Mouse (Mus musculus): ENCODE measurements around the gene Tstd1.

The Tstd1 gene

DNA sequence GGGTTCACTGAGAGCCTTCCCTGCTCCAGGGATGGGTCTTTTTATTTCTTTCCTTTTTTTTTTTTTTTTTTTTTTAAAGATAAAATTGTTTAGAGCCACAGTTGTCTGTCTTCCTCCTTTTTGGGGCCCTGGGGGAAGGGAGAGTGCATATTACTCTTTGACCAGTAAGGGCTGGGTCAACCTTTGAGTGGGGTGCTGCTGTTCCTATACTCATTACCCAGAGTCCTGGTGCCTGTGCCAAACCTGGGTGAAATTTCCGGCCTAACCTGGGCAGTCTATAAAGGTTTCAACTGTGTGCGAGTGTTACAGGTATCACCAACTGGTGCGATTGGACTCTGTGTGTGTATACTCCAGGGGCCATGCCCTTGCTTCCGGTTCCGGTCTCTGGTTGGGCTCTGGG, at the start of gene Tstd1:
Gene Tstd1 (plus strand): TSS at position 213 of the 400 bp plus-strand sequence.
- DNase-seq, result peak; percentile 86

DNA sequence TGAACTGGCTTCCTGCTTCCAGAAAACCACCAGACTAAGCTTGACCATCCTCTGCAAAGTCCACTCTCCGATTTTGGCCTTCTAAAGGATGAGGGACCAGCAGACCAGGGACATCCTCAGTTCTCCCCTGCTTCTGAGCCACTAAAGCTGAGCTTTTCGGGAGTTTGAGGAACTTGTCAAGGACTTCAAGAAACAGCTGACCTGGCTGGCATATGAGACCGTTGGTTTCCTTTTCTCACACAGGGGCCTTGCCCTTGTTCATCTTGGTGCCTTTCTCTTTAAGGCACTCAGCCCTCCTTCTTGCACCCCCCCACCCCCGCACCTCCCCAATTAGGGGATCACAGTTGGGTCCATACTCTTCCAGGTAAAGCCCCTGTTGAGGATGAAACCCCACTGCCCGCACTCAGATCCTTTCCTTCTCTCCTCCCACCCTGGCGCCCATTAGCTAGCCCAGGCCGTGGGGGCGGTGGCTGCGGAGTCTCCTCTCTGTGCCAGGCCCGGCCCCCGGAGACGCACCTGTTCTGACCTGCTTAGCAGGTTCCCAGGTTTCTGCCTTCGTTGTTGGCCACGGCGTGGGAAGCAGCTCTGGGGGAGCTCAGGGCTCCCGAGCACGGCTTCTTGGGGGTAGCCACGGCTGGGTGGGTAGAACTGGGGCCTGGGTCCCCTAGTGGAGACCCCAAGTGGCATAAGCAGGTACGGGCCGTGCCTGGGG, 48.7 kb upstream of the Tstd1 start, which contains the start of gene Nectin4:
Gene Nectin4 (plus strand): TSS at position 255 of the 712 bp plus-strand sequence.
- DNase-seq, result peak; percentile 44

- no peak for DNase-seq
These were observed 45.8 kb upstream of the Tstd1 start for GRCm38 (mm10) chr1:171372880-171373279.

DNA sequence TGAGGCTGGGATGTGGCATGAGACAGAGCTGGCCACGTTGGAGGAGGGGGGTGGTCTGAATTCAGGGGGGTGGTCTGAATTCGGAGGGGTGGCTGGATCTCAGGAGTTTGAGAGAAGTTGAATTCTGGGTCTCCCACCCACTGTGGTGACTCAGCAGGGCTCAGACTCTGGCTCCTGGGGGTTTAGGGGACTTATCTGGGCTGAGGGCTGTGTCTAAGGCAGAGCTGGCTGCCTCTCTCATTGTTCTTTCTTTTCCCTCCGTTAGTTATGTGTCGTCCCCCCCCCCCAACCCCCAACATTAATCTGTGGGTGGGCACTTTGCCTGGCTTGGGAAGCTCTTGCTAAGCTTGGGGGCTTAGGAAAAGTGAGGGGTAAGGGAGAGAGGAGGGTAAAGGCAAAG, 44.7 kb upstream of the Tstd1 start:
- no peak for DNase-seq

DNA sequence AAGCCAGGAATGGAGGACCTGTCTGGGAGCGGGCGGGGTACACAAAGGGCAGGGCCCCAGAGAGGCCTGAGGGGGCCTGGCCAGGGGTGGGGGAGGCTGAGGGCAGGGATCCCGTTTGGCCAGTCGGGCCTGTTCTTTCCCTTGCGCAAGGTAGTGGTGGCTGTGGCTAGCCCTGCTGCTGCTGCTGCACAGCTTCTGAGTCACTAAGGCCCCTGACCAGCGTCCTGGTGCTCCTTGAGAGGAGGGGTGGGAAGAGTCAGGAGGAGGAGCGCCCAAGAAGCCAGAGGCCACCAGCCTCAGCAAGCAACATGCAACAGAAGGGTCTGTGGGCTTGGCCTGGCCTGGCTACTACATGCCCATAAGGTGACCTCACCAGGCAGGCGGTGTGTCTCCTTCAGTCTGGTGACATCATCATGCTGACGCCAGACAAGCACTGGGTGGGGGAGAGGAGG, 43.0 kb upstream of the Tstd1 start:
- DNase-seq, result no peak

DNA sequence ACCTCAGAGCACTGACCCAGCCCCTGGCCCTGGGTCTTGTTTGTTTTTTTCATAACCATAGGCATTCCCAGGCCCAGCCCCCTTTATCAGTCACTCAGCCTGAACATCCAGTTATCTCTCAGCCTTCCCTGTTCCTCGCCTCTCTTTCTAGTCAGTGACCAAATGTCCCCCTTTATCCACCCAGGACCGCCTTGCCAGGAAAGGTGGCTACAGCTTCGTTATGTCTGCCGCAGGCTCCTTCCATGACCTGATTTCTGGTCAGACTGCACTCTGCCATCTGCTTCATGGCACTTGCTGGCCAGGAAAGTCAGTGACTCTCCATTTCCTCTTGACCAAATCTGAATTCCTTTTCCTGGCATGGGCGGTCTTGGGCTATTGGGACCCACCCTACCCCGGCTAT, 40.4 kb upstream of the Tstd1 start:
- no peak for DNase-seq

GRCm38 (mm10) chr1:171379935-171380599, 38.6 kb upstream of the Tstd1 start:
- peak; percentile 66 for DNase-seq

DNA sequence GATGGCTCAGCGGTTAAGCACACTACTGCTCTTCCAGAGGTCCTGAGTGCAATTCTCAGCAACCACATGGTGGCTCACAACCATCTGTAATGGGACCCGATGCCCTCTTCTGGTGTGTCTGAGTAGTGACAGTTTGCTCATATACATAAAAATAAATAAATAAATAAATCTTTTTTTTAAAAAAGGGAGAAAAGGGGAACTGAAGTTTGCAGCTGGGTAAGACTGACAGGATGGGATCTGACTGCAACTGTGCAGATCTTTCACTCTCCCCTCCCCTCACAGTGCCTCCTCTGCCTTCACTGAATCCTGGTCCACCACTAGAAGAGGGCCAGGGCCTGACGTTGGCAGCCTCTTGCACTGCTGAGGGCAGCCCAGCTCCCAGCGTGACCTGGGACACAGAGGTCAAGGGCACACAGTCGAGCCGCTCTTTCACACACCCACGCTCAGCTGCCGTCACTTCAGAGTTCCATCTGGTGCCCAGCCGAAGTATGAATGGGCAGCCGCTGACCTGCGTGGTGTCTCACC, 36.5 kb upstream of the Tstd1 start:
- DNase-seq, result no peak

- DNase-seq, result no peak
These were observed 34.3 kb upstream of the Tstd1 start for GRCm38 (mm10) chr1:171384361-171384760.

DNA sequence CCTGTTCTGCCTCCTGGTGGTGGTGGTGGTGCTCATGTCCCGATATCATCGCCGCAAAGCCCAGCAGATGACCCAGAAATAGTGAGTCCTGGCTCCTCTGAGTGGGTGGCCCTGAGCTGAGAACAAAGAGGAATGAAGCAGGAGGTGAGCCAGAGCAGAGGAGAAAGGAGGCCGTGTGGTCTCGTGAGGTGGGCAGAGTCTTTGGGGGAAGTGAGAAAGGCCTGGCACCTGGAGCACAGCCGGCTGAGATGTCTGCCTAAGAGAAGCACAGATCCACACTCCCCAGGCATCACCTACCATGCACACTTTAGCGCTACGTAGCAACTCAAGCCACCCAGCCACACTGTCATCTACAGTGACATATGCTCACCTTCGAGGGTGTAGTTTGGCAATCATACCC, 33.5 kb upstream of the Tstd1 start:
- DNase-seq, result no peak

GRCm38 (mm10) chr1:171387099-171387498, 31.6 kb upstream of the Tstd1 start:
- no peak for DNase-seq

- peak; percentile 35 for DNase-seq
These were observed 30.1 kb upstream of the Tstd1 start, which contains the start of gene Arhgap30 for GRCm38 (mm10) chr1:171388376-171389102. Gene Arhgap30, plus strand, starts transcription at chr1:171388954.

- DNase-seq, result no peak
These were observed 28.6 kb upstream of the Tstd1 start for GRCm38 (mm10) chr1:171390101-171390500.

DNA sequence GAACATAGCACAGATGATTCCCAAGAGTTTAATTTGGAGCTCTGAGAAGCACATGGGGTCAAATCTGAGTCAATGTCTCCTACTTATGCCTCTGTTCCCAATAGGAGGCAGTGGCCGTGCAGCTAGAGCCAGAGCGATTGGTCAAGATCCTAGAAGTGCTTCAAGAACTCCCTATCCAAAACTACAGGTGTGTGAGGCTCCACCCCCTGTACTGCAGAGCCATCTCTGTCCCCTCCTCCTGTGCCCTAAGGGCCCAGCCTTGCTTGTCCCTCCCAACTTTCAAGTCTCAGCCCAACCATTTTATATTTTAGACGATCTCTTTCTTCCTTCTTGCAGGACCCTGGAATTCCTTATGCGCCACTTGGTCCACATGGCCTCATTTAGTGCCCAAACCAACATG, 16.9 kb upstream of the Tstd1 start:
- DNase-seq, result no peak

GRCm38 (mm10) chr1:171402991-171403390, 15.7 kb upstream of the Tstd1 start:
- DNase-seq, result no peak

- DNase-seq, result no peak
These were observed 11.4 kb upstream of the Tstd1 start for GRCm38 (mm10) chr1:171407263-171407662.

DNA sequence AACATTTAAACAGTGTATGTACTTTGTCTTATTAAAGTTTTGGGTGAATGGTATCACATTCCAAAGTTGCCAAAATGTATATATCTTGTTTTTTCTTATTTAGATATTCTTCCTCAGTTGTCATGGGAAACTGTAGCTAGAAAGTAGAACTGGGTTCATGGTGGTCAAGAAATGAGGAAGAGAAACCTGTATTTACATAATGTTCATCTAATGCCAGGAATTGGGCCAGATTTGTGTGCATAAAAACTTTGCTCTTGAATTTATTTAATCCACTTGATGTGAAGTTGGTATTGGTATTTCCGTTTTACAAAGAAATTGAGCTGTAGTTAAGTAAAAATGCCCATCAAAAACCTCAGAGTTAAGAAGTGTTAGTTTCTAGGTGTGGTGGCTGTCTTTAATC, 8.4 kb upstream of the Tstd1 start:
- DNase-seq, result no peak

DNA sequence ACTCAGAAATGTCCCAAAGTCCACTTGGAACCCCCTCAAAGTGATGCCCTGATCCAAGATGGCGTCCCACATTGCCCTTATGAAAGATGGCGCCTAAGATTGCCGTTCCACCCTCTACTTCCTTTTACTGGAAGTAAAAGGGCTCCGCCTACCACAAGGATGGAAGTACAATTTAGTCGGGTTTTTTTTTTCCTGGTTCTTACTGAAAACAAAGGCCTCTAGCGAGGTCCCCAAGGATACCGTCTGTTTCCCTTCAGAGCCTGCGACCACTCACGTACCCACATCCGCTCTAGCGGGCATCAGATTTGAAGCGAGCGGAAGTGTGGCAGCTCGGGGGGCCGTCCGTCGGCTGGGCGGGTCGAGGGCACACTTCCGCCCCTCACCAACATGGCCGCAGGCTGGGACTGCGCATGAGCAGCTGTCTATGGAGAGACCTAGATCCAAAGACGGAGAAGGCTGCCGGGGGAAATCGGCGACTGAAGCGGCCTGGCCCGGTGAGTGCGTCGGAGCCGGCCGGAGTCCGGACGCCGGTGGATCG, 7.7 kb upstream of the Tstd1 start, which contains the start of gene Usf1:
Gene Usf1 (plus strand): TSS at position 367 of the 538 bp plus-strand sequence.
- DNase-seq, result peak; percentile 94

DNA sequence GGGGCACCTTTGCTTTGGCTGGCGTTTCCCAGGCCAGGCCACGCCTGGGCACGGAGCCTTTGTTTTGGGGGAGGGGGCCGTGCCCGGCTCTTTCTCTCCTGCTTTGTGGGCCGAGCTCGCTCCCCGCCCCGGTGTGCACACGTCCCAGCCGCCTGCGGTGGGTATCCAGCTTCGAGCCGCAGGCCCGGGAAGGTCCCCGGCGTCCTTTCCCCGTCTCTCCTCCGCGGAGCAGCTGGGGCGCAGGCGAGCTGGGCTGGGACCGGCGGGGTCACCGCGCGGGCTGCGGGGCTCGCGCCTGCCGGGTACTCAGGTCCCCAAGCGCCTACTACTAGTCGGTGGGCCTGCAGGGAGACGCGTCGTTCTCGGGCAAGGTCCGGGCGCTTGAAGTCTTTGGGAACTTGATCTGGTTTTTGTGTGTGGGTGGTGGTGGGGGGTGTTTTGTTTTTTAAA, 7.2 kb upstream of the Tstd1 start:
- no peak for DNase-seq

DNA sequence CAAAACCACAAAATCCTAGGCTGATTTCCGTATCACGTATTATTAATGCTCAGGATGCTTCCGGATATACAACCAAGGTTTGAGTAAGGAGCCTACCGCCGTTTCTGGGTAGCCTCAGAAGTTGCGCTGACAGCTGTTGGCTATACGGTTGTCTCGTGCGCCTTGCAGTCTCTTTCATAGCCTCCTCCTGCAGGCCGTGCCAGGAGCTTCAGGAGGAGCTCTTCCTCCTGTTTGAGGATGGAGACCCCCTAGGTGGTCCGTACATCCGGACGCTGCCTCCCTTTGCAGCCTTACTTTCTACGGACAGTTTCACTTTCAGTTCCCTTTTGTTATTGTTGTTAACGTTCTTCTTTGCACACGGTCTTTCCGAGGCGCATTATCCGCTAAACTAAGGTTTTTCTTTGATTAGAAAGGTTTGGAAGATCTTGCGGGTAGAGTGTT, 6.7 kb upstream of the Tstd1 start:
- no peak for DNase-seq

GRCm38 (mm10) chr1:171412446-171412845, 6.2 kb upstream of the Tstd1 start:
- no peak for DNase-seq

DNA sequence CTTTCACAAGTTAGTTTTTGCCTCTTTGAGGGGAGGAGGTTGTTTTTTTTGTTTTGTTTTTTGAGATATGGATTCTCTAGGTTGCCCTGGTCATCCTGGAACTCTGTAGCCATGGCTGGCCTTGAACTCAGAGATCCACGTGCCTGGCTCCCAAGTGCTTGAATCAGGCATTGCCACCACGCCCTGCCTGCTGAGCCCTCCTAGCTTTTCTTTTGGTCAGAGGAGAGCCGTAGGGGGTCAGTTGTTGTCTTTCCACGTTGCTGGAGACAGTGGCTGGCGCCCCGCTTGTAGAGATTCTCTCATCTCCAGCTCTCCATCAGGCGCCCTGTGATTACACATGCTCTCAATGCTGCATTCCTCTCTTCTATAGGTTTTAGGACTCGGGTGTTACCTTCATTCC, 5.1 kb upstream of the Tstd1 start:
- no peak for DNase-seq
